Mouse (Mus musculus): ENCODE data around the gene H1f0.
"Not testable (repeated sequence)": the region's sequence is repeated elsewhere in the genome, so short reads cannot be mapped to it uniquely, and the experiment has no call there.

Gene H1f0

DNA sequence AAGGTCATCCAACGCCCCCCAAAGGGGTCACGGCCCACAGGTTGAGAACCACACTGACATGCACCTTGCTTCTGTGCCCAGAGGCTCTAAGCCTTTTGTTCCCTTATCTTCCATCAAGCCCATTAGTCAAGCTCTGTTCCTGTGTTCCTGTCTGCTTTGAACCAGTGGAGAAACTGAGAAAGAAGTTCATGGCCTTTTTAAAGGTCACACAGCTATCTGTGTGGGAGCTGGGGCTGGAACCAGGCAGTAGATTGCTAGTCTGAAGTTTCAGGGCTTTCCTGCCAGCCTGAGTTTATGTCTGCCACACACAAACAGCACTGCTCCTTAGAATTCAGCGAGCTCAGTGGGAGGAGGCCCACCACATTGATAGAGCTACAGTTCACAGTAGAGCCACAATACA lies 25.2 kb upstream of the H1f0 start:
- no peak for DNase-seq (ENCODE audit: extremely low spot score, low spot score)

DNA sequence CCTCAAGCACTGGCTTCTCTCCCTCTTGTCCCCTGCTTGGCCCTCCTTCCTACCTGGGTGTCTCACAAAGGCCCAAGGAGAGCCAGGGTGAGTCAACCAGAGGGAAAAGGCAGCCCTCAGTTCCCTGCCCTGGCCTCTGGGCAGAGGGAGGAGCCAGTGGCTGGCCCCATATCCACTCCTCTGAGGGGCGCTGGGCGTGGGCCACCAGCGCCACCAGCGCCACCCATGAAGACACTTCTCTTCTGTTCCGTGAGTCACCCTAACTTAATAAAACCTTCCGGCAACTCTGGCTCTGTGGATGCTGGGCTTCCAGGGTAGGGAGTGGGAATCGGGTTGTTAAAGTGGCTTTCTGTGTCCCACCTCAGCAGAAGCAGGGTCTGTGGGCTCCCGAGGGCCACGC lies 22.7 kb upstream of the H1f0 start:
- no peak for DNase-seq (ENCODE audit: extremely low spot score, low spot score)

DNA sequence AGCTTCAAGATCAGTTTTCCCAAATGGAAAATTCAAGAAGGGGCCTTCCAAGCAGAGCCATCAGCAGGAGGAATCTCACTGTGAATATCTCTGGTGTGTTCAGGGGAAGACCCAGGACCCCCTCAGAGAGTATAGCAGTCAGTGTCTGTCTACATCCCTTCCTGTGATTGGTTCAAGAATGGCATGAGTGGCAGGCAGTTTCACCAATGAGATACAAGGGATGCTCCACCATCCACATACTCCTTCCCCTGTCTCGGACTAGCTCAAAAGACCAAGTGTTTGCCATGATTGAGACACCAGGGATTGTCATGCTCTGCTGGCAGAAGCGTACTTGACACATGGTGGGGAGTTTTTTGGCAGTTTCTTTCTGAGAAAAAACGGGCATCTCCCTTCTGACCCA lies 21.6 kb upstream of the H1f0 start:
- no peak for DNase-seq (ENCODE audit: extremely low spot score, low spot score)

DNA sequence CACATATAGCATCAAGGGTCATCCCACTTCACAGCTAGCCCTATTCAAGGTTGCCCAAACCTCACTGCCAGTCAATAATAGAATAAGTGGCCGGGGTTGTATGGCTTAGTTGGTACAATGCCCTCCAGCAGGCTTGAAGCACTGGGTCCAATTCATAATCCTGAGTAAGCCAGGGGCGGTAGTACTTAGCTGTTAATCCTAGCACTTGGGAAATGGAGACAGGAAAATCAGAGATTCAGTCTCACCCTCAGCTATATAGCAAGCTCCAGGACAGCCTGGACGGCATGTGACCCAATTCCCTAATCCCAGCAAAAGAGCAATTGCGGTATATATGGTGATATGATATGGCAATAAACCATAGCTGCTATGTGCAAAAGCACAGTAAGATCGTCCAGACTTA lies 21.2 kb upstream of the H1f0 start:
- no peak for DNase-seq (ENCODE audit: extremely low spot score, low spot score)

DNA sequence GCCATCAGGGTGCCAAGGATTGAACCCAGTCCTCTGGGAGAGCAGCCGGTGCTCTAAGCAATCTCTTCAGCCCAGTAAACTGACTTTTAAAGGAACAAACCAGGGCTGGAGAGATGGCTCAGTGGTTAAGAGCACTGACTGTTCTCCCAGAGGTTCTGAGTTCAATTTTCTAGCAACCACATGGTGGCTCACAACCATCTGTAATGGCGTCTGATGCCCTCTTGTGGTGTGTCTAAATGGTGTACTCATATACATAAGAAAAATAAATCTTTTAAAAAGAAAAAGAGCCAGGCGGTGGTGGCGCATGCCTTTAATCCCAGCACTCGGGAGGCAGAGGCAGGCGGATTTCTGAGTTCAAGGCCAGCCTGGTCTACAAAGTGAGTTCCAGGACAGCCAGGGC lies 20.4 kb upstream of the H1f0 start:
- not testable (repeated sequence) for DNase-seq (ENCODE audit: extremely low spot score, low spot score)

DNA sequence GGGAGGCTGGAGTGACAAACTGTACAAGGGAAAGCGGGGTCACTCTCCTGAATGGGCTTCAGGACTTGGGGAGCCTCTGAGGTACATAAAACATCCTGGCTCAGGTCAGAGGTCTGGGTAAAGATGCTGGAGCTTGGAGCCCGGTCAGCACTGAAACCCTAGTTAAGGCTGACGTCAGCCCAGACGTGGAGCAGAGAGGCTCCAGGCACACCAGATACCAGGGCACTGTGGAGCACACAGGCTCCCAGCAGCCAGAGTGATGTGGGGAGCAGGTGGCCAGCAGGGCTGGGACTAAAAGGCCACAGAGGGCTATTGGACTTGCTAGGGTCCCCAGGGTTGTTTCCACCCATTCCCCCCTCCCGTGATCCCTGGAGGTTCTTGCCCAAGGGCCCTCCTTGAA lies 18.5 kb upstream of the H1f0 start:
- DNase-seq (ENCODE audit: extremely low spot score, low spot score), result no peak

DNA sequence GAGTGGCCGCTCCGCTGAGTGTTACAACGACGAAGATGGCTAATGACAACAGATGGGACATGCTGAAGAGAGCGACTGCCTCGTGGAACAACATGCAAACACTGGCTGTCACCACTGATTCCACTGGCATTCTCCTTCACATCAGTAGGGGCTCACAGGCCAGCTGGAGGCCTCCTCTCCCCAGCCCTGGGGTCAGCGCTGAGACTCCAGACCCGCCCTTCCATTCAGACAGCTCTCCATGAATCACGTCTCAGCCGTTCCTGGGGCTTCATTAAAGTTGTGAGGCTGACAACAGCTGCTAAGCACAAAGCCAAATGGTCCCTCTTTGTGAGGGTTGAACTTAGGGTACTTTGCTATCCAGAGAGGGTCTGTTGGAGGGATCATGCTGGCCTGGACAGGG lies 16.7 kb upstream of the H1f0 start:
- DNase-seq (ENCODE audit: extremely low spot score, low spot score), result peak; percentile 39

DNA sequence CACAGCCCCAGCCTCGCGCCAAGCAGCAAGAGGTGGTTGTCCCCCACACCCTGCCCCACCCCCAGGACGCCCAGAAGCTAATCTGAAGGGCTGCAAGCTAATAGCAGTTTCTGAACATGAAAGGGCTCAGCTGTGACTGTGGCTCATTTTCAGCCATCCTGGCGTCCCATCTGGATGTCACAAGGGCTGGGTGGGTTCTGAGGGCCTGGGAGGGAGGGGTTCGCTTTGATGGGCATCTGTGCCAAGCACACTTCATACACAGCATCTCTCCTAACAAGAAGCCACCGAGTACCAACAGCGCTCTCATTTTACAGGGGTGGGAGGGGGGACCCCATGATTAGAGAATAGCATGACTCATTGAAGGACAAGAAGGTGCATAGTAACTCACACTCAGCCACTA lies 14.9 kb upstream of the H1f0 start:
- DNase-seq (ENCODE audit: extremely low spot score, low spot score), result no peak

DNA sequence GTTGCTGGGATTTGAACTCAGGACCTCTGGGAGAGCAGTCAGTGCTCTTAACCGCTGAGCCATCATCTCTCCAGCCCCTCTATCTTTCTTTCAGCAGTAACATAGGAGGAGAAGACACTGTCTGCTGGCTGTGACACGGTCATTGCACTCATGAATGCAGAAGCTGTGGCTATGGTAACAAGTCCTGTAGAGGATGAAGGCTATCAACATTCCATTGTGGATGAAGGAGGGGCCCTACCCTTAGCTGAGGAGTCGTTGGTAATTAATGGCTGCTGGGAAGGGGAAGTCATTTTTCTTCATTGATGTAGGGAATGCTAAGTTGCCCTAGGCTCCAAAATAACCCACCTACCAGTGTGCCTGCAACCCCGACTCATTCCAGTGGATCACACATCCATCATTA lies 10.1 kb upstream of the H1f0 start:
- no peak for DNase-seq (ENCODE audit: extremely low spot score, low spot score)

DNA sequence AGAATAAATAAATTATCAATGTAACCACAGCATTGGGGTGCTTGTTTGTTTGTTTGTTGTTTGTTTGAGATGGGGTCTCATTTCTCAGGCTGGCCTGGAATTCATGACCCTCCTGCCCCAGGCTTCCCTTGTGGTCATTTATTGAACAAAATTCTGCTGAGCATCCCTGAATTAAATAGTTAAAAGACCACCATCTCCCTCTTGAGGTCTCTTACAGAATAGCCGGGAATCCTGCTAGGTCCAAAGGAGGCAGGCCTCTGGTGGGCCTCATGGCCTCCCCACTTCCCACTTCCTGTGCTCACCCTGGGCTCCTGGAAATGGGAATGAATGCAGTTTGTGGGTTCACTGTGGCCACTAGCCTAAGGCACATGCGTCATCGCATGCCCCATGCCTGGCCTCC lies 9.4 kb upstream of the H1f0 start:
- no peak for DNase-seq (ENCODE audit: extremely low spot score, low spot score)

DNA sequence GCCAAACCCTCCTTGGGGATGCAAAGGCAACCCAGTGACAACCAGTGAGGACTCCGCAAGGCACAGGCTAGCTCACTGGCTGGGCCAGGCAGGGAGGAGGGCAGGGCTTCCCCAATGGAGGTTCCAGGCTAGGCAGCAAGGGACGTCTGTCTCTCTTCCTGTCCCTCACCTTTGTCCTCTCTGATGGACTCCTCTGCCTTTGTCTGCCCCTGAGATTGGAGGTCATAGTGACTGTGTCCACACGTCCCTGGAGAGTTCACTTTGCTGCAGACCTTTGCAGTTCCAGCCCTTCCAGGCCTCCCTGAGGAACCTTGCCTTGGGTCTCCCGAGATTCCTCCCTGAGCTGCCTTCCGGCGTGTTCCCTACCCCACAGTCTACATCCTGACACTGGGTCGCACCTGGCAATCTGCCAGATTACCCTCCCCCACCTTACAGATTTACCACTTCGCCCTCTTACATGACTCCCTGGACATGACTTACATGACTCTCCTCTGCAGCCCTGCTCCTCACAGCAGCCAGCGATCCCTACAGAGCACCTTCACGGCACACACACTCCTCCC lies 5.5 kb upstream of the H1f0 start:
- DNase-seq (ENCODE audit: extremely low spot score, low spot score), result no peak

DNA sequence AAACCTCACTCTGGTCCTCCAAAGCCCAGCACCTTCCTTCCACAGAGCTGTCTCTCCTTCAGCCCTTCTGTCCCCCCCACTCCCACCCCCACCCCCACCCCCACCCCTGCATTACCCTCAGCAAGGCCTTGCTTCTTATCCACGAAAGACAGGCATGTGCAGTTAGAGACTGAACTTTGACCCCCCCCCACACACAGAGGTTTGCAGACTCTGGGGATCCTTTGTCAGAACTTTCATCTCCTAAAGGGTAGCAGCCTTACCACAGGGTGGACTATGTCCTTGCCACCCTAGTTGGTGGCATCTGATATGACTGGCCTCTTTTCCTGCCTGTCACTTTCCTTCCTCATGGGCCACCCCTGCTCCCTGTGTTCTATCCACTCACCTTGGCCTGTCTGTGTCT lies 4.9 kb upstream of the H1f0 start:
- DNase-seq (ENCODE audit: extremely low spot score, low spot score), result no peak

DNA sequence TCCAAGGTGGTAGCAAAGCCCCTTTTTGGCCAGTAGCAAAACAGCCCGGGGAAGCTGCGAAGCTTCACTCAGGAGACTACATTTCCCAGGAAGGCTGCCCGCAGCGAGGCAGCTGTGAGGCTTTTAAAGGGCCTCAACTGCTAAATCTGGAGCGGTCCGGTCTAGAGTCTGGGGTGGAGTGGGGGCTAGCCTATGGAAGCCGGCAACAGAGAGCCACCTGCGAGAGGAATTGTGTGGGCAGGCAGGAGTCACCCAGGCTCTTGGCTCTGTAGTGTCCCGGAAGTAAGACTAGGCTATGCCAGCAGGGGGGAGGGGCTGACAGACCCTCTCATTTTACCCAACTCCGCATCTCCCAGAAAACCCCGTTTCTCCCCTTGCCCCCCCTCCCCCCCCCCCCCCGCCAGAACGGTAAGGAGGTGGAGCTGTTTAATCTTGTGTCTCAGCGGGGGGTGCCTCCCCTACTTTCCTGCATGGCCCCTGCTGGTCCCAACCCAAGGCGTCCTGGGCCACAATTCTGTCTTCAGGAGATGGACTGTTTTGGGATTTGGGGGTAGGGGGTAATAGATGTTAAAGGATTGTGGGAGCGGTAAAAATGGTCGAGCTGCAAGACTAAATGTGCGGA lies 2.5 kb upstream of the H1f0 start:
- no peak for DNase-seq (ENCODE audit: extremely low spot score, low spot score)

DNA sequence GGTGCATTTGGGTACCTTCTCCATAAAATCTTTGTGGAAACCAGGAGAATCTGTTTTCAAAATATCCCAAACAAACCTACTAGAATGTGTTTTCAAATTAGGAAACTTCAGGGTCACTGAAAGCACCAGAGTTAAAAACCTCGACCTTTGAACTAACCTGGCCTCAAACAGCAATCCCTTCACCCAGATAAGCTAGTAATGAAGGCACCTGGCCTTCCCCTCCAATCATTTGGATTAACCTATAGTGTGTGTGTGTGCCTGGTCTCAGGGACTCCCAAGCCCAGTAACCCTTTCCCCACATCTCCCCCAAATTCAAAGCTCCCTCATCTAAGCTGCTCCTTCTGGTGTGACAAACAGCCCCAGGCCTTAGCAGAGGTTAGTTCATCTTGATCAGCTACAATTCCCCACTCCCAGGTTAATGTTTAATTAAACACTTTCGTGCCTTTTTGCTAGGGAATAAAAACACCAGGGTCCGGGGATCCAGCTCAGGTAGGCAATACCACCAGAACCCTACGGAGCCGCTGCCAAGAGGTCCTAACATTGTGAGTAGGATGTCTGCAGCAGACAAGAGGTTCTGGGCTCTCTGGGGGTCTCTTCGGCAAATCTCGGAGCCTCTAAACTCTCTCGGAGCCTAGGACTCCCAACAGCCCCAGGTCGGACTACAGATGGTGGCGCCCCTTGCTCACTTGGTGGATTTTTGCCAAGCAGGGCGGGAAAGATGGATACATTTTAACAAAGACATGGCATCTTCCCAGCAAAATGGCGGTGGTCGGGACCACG lies 1.5 kb upstream of the H1f0 start:
- no peak for DNase-seq (ENCODE audit: extremely low spot score, low spot score)

DNA sequence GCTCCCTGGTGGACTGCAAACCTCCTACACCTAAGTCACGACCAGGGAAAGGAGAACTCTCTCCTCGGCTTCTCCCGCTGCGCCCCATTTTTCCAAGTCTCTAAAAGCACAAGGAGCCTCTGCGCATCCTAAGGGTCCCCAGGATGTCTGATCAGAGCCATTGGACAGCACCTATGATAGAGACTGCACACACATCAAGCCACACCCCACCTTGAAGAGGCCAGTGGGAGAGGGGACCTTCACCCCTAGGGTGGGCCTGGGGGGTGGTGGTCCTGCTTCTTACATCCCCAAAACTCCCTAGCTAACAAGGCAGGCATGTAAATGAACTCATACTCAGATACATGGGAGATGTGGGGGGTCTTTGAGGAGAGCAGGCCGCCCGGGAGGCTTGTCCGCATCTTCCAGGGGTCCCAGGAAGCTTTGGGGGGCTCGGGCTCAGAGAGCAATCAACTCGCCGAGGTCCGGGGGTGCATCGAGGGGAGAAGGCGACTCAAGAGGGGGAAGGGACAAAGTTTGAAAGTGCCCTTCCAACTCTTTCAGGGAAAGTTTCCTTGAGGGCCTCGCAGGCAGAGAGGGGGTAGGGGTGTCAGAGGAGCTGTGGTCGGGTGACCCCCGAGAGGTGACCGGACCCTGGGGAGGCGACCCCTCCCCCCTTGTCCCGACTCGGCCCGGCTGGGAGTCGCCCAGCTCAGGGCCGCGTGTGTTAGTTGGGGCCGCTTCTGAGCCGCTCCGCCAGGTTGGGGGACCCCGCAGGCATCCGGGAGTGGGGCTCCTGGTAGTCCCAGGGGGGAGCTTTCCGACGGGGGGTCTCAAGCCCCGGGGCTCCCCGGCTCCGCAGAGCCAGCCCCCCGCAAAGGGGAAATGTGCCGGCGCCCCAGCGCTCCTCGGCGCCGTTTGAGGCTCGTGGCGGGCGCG lies 702 bp upstream of the H1f0 start:
- DNase-seq (ENCODE audit: extremely low spot score, low spot score), result peak; percentile 57

DNA sequence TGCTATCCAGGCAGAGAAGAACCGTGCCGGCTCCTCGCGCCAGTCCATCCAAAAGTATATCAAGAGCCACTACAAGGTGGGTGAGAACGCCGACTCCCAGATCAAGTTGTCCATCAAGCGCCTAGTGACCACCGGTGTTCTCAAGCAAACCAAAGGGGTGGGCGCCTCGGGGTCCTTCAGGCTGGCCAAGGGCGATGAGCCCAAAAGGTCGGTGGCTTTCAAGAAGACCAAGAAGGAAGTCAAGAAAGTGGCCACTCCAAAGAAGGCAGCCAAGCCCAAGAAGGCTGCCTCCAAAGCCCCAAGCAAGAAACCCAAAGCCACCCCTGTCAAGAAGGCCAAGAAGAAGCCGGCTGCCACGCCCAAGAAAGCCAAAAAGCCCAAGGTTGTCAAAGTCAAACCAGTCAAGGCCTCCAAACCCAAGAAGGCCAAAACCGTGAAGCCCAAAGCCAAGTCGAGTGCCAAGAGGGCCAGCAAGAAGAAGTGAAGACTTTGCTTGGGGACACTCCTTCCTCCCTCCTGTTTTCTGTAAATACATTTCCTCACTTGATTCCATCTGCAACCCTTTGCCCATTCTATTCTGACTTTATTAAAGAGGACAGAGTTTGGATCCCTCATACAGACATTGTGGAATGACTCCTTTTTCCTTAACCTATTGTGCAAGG lies 704 bp downstream of the H1f0 start:
- no peak for DNase-seq (ENCODE audit: extremely low spot score, low spot score)

DNA sequence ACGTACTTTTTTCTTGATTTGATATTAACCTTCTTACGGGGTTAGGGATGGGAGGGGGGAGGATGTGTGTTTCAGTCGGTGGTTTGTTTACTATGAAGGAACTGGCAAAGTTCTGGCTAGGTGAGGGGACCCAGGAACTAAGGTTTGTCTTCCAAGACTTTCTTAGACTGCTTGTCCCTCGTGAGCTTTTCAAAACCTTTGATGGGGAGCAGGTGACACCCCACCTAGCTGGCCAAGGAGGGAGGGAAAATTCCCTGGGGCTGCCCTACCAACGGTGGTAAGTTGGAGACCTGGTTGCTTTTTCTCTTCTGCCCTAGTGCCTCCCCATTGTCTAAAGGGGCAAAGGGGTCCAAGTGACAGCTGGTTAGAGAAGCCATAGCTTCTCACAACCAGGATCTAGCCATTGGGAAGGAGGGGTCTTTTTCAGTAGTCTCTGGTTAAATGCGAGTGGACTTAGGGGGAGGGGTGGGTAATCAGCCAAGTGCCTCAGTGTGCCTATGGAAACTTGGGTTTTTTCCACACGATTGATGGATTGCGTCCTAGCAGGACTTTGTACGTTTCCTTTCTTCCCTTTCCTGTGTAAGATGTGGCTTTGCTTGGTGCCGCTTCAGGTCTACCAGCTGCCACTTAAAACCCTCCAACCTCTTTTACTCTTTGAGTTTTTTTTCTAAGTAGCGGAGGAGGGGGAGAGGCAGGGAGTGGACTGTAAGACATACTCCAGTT lies 1.4 kb downstream of the H1f0 start:
- no peak for DNase-seq (ENCODE audit: extremely low spot score, low spot score)

DNA sequence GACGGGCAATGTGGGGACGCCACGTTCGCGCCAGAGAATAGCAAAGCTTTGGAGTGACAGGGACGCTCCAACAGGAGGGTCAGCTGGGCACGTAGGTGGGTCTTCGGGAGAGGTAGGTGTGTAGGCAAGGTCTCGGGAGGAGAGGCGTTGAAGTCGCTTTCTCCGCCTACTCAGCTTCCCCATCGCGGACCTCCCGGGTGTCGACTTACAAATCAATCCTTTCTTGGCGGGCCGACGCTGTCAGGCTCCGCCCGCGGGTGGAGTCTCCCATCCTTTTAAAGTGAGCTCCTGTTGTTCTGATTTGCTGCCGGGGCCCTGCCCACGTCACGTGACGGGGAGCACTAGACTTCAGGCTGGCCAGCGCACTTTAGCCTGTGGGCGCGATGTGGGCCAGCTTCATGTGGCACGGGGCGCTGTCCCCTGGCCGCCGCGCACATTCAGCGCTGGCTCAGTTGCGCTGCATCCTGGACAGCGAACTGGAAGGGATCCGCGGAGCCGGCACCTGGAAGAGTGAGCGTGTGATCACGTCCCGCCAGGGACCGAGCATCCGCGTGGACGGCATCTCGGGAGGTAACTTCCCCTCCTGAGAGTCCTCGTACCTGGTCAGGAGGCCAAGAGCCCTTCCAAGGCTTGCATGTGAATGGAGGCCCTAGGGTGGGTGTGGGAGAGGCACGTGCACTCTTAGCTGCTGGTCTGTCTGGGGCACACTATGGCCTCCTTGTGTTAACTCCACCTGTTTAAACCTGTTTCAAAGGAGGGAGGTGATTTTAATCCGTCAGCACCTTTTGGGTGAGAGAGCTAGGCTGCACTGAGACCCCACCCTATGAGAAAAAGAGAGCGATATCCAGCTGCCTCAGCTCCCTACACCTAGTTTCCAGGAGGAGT lies 2.5 kb downstream of the H1f0 start:
- peak; percentile 89 for DNase-seq (ENCODE audit: extremely low spot score, low spot score)

DNA sequence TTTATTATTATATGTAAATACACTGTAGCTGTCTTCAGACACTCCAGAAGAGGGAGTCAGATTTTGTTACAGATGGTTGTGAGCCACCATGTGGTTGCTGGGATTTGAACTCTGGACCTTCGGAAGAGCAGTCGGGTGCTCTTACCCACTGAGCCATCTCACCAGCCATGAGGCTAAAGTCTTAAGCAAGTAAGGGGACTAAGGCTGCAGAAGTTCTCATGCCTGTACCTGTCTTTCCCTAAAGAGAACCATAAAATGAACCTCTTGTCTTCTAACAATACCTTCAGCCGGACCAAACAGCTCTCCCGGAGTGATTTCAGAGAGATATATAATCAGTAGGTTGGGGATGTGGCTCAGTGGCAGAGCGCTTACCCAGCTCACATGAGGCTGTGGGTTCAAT lies 3.7 kb downstream of the H1f0 start:
- not testable (repeated sequence) for DNase-seq (ENCODE audit: extremely low spot score, low spot score)

DNA sequence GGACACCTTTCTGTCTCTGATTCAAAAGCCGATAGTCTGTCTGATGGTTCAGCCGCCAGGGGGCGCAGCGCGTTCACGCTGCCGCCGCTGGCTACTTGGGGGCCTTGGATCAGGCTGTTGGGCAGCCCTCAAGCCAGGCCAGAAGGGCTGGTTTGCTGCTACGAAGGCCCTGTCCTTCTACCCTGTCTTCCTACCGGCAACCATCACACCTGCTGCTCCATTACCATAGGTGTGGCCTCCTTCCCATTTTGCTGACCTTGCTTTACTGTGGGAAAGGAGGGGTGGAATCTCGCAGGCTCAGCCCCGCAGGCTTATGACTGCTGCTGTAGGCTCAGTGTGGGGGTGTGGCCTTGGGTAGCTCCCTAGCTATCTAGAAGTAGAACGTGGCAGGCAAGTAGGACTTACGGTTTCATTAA lies 9.7 kb downstream of the H1f0 start:
- peak; percentile 83 for DNase-seq (ENCODE audit: extremely low spot score, low spot score)
